Mouse (Mus musculus) stomach, postnatal 0 days (tissue): Measurements from ENCODE around the gene Gnai2.

Source experiments
- CTCF ChIP-seq: IDR thresholded peaks from 2 replicates; pipeline ENCODE4 v1.5.1; 2016; ENCODE audit warnings: antibody characterized with exemption, low read depth, mild to moderate bottlenecking, moderate library complexity
- EP300 ChIP-seq: optimal IDR thresholded peaks from 2 replicates; pipeline ENCODE3; 2016; ENCODE audit warnings: antibody characterized with exemption

GRCm38 (mm10) chr9:107607036-107607435 lies 28.1 kb downstream of the Gnai2 start:
- TF ChIP-seq CTCF: no peak
- no peak for TF ChIP-seq EP300
